Mouse (Mus musculus): ENCODE results near the gene Tspan6.

The Tspan6 gene

GRCm38 (mm10) chrX:133898014-133898542 is at the start of gene Tspan6:
Gene Tspan6, minus strand, starts transcription at chrX:133898429.
- DNase-seq (ENCODE audit: low read depth): peak; percentile 81

- peak; percentile 66 for DNase-seq (ENCODE audit: low read depth)
Measured at GRCm38 (mm10) chrX:133947427-133947826, 49.2 kb upstream of the Tspan6 start.

GRCm38 (mm10) chrX:133939561-133939960 is 41.3 kb upstream of the Tspan6 start:
- no peak for DNase-seq (ENCODE audit: low read depth)

- no peak for DNase-seq (ENCODE audit: low read depth)
Measured at GRCm38 (mm10) chrX:133936605-133937225, 38.5 kb upstream of the Tspan6 start.

GRCm38 (mm10) chrX:133931302-133932013 is 33.2 kb upstream of the Tspan6 start:
- DNase-seq (ENCODE audit: low read depth): peak; percentile 54

GRCm38 (mm10) chrX:133926760-133927159 is 28.5 kb upstream of the Tspan6 start:
- DNase-seq (ENCODE audit: low read depth): no peak

- DNase-seq (ENCODE audit: low read depth): no peak
Measured at GRCm38 (mm10) chrX:133921187-133921586, 23.0 kb upstream of the Tspan6 start.

- DNase-seq (ENCODE audit: low read depth): no peak
Measured at GRCm38 (mm10) chrX:133914219-133914618, 16.0 kb upstream of the Tspan6 start.

GRCm38 (mm10) chrX:133913006-133913405 is 14.8 kb upstream of the Tspan6 start:
- no peak for DNase-seq (ENCODE audit: low read depth)

- DNase-seq (ENCODE audit: low read depth): no peak
Measured at GRCm38 (mm10) chrX:133911397-133912103, 13.3 kb upstream of the Tspan6 start.

GRCm38 (mm10) chrX:133908261-133908660 is 10.0 kb upstream of the Tspan6 start, which contains the start of gene Srpx2:
Gene Srpx2, plus strand, starts transcription at chrX:133908426.
- DNase-seq (ENCODE audit: low read depth): no peak

- DNase-seq (ENCODE audit: low read depth): no peak
Measured at GRCm38 (mm10) chrX:133888111-133888510, 10.1 kb downstream of the Tspan6 start.

- peak; percentile 10 for DNase-seq (ENCODE audit: low read depth)
Measured at GRCm38 (mm10) chrX:133887308-133887707, 10.9 kb downstream of the Tspan6 start.

GRCm38 (mm10) chrX:133869743-133870142 is 28.5 kb downstream of the Tspan6 start:
- no peak for DNase-seq (ENCODE audit: low read depth)

- DNase-seq (ENCODE audit: low read depth): no peak
Measured at GRCm38 (mm10) chrX:133853637-133854036, 44.6 kb downstream of the Tspan6 start.

- no peak for DNase-seq (ENCODE audit: low read depth)
Measured at GRCm38 (mm10) chrX:133850680-133851079, 47.5 kb downstream of the Tspan6 start, which contains the start of gene Tnmd. Gene Tnmd, plus strand, starts transcription at chrX:133850980.

All from naive thymus-derived CD4-positive, alpha-beta T cell, adult 2 months (primary cell).